Mouse (Mus musculus): ENCODE data around the gene Selenom.

- TF ChIP-seq CTCF (conservative IDR thresholded peaks at IDR 0.05; ENCODE audit: low read length) (no peak), NANOG (IDR thresholded peaks at IDR 0.05; ENCODE audit: borderline replicate concordance, low read length) (no peak)
These were observed 17.2 kb upstream of the Selenom start for GRCm38 (mm10) chr11:3497296-3497695.

All from E14TG2a.4 (cell line).